Mouse (Mus musculus) hindbrain, embryonic 14.5 days (tissue): ENCODE measurements at regions not wholly inside any gene's neighbourhood (a gene's known extent, or its start where the extent isn't known, plus 50 kb on each side); places are given as distances from the start of the nearest gene placed in this dataset.

Experiments used
- ATAC-seq: fragments of 200-750 bp; cut with Nextera tagmentation; 2 replicates; pipeline ENCODE4 v1.8.0; 2017; ENCODE audit warnings: moderate number of reproducible peaks, mild to moderate bottlenecking, moderate TSS enrichment, moderate library complexity; ENCODE audit not compliant: low FRiP score
- DNase-seq: peaks from one replicate; pipeline ENCODE4 v3.0.0-alpha.2; 2015; ENCODE audit warnings: low spot score
- H3K27ac ChIP-seq: fragments of 300-500 bp; sonication (generic); 2 replicates; pipeline ENCODE4 v1.5.1; 2014; ENCODE audit warnings: mild to moderate bottlenecking, moderate library complexity
- H3K27me3 ChIP-seq: fragments of 300-500 bp; sonication (generic); 2 replicates; pipeline ENCODE4 v1.6.1; 2014; ENCODE audit warnings: mild to moderate bottlenecking, low read length, mixed read lengths; ENCODE audit not compliant: control insufficient read depth, insufficient read depth
- H3K36me3 ChIP-seq: fragments of 300-500 bp; sonication (generic); replicated peaks from 2 replicates; pipeline ENCODE4 v1.6.1; 2014; ENCODE audit not compliant: control insufficient read depth, insufficient read depth
- H3K4me1 ChIP-seq: fragments of 300-500 bp; sonication (generic); replicated peaks from 2 replicates; pipeline ENCODE4 v1.6.1; 2014; ENCODE audit warnings: antibody characterized with exemption, low read length, mixed read lengths; ENCODE audit not compliant: control insufficient read depth, insufficient read depth
- H3K4me2 ChIP-seq: fragments of 300-500 bp; sonication (generic); replicated peaks from 2 replicates; pipeline ENCODE4 v1.6.1; 2014; ENCODE audit warnings: mild to moderate bottlenecking, moderate library complexity
- H3K4me3 ChIP-seq: fragments of 300-500 bp; sonication (generic); replicated peaks from 2 replicates; pipeline ENCODE4 v1.5.1; 2014; ENCODE audit warnings: mild to moderate bottlenecking, low read length
- H3K9ac ChIP-seq: fragments of 300-500 bp; sonication (generic); 2 replicates; pipeline ENCODE4 v1.6.1; 2014
- H3K9me3 ChIP-seq: fragments of 300-500 bp; sonication (generic); 2 replicates; pipeline ENCODE4 v1.6.1; 2016; ENCODE audit warnings: low read length; ENCODE audit not compliant: control insufficient read depth
- WGBS: fragments of 180-500 bp; shearing (Covaris S2); extraction: QIAGEN DNeasy Blood & Tissue Kit; methylation state at CpG from one replicate; pipeline ENCODE4 v1.1.7; 2014; 5-methylcytosine and 5-hydroxymethylcytosine counted together

GRCm38 (mm10) chr13:54877656-54878055 lies 71.6 kb upstream of the Unc5a start:
- DNase-seq (no peak), ATAC-seq (no peak)
- H3K36me3 ChIP-seq: no peaks in the 10 kb centered on the region
- H3K4me3 ChIP-seq: no peak overlapping the region
- H3K4me2 ChIP-seq: no peak overlapping the region
- H3K9ac ChIP-seq: no peak overlapping the region
- peaks cover 23% of the 10 kb centered on the region for H3K4me1 ChIP-seq
- WGBS: 77% methylated on average over 8 of the region's 8 CpGs
- no peaks in the 10 kb centered on the region for H3K27me3 ChIP-seq
- no peaks in the 10 kb centered on the region for H3K9me3 ChIP-seq
- H3K27ac ChIP-seq: no peak overlapping the region

- Histone ChIP-seq H3K4me2 (no peak overlapping the region), H3K27me3 (no peaks in the 10 kb centered on the region), H3K36me3 (no peaks in the 10 kb centered on the region), H3K4me1 (peaks cover 20% of the 10 kb centered on the region), H3K9me3 (no peaks in the 10 kb centered on the region), H3K27ac (no peak overlapping the region), H3K4me3 (no peak overlapping the region), H3K9ac (no peak overlapping the region)
- 0 out of 2 replicates have a peak, but pooled peaks have one; percentile 26 for ATAC-seq
- DNase-seq: no peak
- WGBS: 59% methylated on average over 5 of the region's 5 CpGs
Measured at GRCm38 (mm10) chr13:54879325-54879724, 69.9 kb upstream of the Unc5a start.

DNA sequence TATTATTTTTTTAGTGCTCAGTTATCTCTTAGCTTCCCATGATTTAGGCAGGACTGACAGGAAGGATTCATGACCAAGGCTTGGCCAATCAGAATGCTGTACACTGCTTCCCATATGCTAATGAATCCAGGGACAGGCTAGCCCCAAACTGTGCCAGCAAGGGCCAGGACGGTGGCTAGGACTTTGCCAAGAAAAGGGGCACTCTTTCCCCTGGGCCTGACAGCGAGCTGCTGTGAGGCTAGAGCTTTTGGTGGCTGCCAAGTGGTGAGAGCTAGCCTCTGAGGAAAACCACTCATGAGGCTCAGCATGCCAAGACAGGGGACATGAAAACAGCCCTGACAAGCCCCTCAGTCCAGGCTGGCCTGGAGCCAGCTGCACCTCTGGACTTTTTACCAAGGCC lies 69.0 kb upstream of the Unc5a start:
- Histone ChIP-seq H3K27me3 (no peaks in the 10 kb centered on the region), H3K9ac (no peak overlapping the region), H3K4me2 (no peak overlapping the region), H3K27ac (no peak overlapping the region), H3K4me1 (peaks cover 20% of the 10 kb centered on the region), H3K4me3 (no peak overlapping the region), H3K9me3 (no peaks in the 10 kb centered on the region), H3K36me3 (no peaks in the 10 kb centered on the region)
- ATAC-seq: peak; percentile 73; the same call in 1 of the 2 replicates
- DNase-seq: peak; percentile 49
- 39% methylated on average over 2 of the region's 2 CpGs for WGBS

DNA sequence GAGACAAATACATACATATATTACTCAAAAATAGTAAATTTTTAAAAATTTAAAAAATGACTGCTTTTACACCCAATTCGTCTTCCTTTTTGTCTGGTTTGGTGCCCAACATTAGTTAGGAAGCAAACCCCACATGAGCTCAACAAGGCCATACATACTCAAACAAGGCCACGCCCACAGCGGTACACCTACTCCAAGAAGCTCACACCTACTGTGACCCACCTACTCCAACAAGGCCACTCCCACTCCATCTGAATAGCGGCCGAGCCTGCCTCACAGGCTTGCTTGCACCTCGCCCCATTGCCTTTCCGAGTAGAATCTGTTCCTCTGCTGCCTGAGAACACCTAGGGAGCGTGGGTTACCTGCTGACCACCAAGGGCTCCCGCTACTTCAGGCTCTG lies 66.4 kb upstream of the Unc5a start:
- Histone ChIP-seq H3K4me2 (no peak overlapping the region), H3K4me1 (peaks cover 33% of the 10 kb centered on the region), H3K27me3 (no peaks in the 10 kb centered on the region), H3K36me3 (no peaks in the 10 kb centered on the region), H3K4me3 (no peak overlapping the region), H3K9ac (no peak overlapping the region), H3K9me3 (no peaks in the 10 kb centered on the region), H3K27ac (no peak overlapping the region)
- ATAC-seq (no peak), DNase-seq (no peak)
- 70% methylated on average over 9 of the region's 9 CpGs for WGBS

DNA sequence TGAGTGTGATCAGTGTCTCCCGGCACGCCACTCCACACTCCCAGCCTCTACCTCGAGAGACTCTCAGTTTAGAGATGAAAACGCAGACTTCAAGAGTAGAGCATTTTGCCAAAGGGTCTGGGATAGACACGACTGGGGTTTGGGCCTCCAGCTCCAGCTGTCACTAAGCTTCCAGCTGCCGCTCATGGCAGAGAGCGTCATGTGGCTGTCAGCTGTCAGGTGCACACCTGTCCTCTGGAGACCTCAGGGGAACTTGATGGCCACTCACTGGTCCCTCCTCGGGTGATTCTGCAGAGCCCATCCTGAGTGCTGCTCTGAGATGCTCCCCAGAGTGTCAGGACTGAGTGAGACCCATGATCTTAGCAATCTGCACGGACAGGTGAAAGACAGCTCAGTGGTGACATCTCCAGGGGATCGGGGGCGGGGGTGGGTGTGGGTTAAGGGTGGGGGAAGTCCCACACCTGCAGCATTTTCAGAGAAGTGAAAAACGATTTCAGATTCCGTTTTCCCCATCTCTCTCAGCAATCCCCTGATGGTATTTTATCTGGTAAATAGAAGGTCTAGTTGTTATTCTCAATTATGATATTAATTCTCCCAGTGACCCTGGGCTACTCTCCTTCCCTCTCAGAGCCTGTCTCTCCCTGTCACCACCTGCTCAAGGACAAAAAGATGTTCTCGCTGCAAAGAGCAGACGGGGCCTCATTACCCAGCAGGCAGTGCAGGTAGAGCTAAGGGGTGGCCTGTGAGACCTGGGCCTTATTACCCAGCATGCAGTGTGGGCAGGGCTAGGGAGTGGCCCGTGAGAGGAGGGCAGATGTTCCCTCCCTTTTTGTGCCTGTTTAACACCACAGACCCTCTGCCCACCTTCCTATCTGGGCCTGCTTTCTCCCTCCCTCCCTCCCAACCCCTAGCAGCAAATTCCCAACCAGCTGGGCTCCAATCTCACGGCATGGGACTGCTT lies 65.2 kb upstream of the Unc5a start:
- Histone ChIP-seq H3K27ac (peak overlapping the region; percentile 58), H3K36me3 (no peaks in the 10 kb centered on the region), H3K9me3 (no peaks in the 10 kb centered on the region), H3K4me2 (no peak overlapping the region), H3K9ac (no peak overlapping the region), H3K4me1 (peaks cover 40% of the 10 kb centered on the region), H3K4me3 (no peak overlapping the region), H3K27me3 (no peaks in the 10 kb centered on the region)
- WGBS: 38% methylated on average over 17 of the region's 17 CpGs
- ATAC-seq (peak; percentile 61; the same call in 1 of the 2 replicates), DNase-seq (no peak)

- H3K9ac ChIP-seq: no peak overlapping the region
- ATAC-seq (0 out of 2 replicates have a peak, but pooled peaks have one; percentile 22), DNase-seq (peak; percentile 44)
- no peaks in the 10 kb centered on the region for H3K36me3 ChIP-seq
- 27% methylated on average over 14 of the region's 14 CpGs for WGBS
- H3K4me2 ChIP-seq: no peak overlapping the region
- H3K9me3 ChIP-seq: no peaks in the 10 kb centered on the region
- H3K27ac ChIP-seq: peak overlapping the region; percentile 58
- H3K27me3 ChIP-seq: no peaks in the 10 kb centered on the region
- no peak overlapping the region for H3K4me3 ChIP-seq
- H3K4me1 ChIP-seq: peaks cover 40% of the 10 kb centered on the region
Measured at GRCm38 (mm10) chr13:54884709-54885460, 64.3 kb upstream of the Unc5a start.

DNA sequence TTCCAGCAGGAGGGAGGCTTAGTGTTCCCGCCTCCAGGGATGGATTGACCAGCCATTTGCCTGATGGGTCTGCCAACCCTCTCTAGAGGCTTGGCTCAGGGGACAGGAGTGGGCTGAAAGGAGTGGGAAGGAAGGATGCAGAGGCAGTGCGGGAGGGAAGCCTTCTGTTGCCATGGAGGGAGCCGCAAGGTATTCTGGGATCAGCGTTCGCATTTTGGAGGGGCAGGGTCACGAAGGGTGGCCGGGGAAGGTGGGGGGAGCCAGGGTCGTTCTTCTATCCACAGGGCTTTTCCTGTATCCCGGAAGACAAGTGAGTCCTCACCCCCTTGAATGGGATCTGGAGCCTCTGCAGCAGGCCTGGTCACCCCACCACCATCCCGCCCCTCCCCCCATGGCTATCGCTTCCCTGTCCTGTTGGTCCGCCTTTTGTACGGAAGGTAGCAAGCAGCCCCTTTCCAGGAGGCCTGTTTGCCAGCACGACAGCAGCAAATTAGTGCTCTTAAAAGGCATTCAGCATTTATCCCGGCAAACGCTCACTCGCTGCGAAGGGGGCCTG lies 61.8 kb upstream of the Unc5a start:
- no peaks in the 10 kb centered on the region for H3K27me3 ChIP-seq
- H3K36me3 ChIP-seq: no peaks in the 10 kb centered on the region
- no peak overlapping the region for H3K27ac ChIP-seq
- ATAC-seq: peak; percentile 49; the same call in 1 of the 2 replicates
- no peak overlapping the region for H3K4me3 ChIP-seq
- H3K4me2 ChIP-seq: peak overlapping the region; percentile 43
- peaks cover 40% of the 10 kb centered on the region for H3K4me1 ChIP-seq
- no peaks in the 10 kb centered on the region for H3K9me3 ChIP-seq
- WGBS: 14% methylated on average over 18 of the region's 18 CpGs
- H3K9ac ChIP-seq: peak overlapping the region; percentile 46
- no peak for DNase-seq

- Histone ChIP-seq H3K27ac (no peak overlapping the region), H3K4me3 (no peak overlapping the region), H3K9me3 (no peaks in the 10 kb centered on the region), H3K36me3 (no peaks in the 10 kb centered on the region), H3K27me3 (no peaks in the 10 kb centered on the region), H3K9ac (peak overlapping the region; percentile 46), H3K4me2 (peak overlapping the region; percentile 43), H3K4me1 (peaks cover 43% of the 10 kb centered on the region)
- ATAC-seq (no peak), DNase-seq (no peak)
- WGBS: 47% methylated on average over 5 of the region's 5 CpGs
Measured at GRCm38 (mm10) chr13:54888021-54888420, 61.2 kb upstream of the Unc5a start.
